Mouse (Mus musculus): Measurements from ENCODE around the gene Nat8. TPM values are rescaled to one million over a fixed set of nuclear protein-coding genes. Genes with fewer than 3 reads are reported as not detected.
"Not testable (repeated sequence)": the region's sequence is repeated elsewhere in the genome, so short reads cannot be mapped to it uniquely, and the experiment has no call there.

Nat8 gene
- polyA plus RNA-seq, 1 experiment, result not detected

DNA sequence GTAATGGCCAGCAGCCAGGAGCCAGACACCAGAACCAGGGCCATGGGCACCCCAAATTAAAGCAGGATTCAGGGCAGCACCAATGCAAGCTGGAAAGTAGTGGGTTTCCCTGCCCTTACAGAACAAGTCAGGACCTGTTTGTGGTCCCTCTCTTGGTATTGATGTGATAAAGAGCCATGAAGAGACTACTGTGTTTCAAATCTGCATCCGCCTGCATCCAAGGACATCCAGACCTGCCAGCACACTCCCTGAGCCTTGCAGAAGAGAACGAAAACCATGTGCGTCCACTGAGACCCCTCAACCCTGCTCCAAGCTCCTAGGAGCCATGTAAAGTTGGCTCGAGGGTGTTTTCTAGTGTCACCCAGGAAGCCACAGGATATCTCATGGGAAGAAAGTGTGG lies 16.3 kb upstream of the Nat8 start:
- Histone ChIP-seq H3K27ac (replicated peaks; ENCODE audit: low read depth, low read length) (no peak overlapping the region), H3K4me3 (ENCODE audit: insufficient read depth, low read depth, low read length) (no peak overlapping the region), H3K4me1 (ENCODE audit: control insufficient read depth, insufficient read depth, insufficient read length, low read length) (0 out of 2 replicates have a peak, but pooled peaks cover 2% of the 10 kb centered on the region)

DNA sequence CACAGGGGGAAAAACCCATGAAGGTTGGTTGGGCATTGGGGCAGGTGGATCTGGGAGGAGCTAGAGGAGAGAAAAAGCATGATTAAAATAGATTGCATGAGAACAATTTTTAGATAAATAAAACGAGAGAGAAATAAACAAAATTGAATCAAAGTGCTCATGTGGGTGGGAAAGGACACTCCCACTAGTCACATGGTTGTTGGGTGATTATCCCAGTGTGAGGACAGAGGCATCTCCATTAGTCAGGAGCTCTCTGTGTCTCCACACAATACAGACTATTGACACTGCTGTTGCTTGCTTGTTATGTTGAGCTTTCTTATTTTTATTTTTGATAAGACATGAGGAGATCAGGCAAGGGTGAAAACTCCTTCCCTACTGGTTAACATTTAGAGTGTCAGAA lies 15.0 kb upstream of the Nat8 start:
- Histone ChIP-seq H3K4me1 (ENCODE audit: control insufficient read depth, insufficient read depth, insufficient read length, low read length) (0 out of 2 replicates have a peak, but pooled peaks cover 2% of the 10 kb centered on the region), H3K4me3 (ENCODE audit: insufficient read depth, low read depth, low read length) (no peak overlapping the region), H3K27ac (replicated peaks; ENCODE audit: low read depth, low read length) (no peak overlapping the region)

DNA sequence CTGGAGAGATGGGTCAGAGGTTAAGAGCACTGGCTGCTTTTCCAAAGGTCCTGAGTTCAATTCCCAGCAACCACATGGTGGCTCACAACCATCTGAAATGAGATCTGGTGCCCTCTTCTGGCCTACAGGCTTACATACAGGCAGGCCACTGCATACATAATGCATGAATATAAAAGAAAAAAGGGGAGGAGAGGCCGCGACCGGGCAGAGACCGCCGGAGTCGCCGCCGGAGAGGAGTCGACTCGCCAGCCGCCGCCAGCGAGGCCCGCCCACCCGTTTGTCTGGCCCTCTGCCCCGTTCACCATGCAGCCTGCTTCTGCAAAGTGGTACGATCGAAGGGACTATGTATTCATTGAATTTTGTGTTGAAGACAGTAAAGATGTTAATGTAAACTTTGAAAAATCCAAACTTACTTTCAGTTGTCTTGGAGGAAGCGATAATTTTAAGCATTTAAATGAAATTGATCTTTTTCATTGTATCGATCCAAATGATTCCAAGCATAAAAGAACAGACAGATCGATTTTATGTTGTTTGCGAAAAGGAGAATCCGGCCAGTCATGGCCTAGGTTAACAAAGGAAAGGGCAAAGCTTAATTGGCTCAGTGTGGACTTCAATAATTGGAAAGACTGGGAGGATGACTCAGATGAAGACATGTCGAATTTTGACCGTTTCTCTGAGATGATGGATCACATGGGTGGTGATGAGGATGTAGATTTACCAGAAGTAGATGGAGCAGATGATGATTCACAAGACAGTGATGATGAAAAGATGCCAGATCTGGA lies 12.0 kb upstream of the Nat8 start:
- not testable (repeated sequence) for H3K27ac ChIP-seq (replicated peaks; ENCODE audit: low read depth, low read length); H3K4me1 ChIP-seq (ENCODE audit: control insufficient read depth, insufficient read depth, insufficient read length, low read length); H3K4me3 ChIP-seq (ENCODE audit: insufficient read depth, low read depth, low read length)

DNA sequence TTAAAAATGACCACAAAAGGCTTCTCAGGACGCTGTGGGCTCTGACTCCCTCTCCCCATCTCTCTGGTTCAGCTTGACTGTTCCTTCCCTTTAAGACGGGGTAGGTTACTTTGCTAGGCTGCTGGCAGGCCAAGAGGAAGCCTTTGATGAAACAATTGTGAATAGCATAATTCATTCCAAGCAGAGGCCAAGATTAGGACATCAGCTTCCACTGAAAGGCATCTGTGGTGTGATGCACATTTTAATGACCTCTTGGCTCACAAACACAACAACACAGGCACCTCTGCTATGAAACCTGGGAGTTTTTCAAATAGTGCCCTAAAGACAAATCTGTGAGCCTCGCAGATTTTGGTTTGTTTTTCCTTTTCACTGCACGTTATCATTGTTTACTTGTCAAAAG lies 8.1 kb upstream of the Nat8 start:
- no peak overlapping the region for H3K27ac ChIP-seq (replicated peaks; ENCODE audit: low read depth, low read length)
- no peak overlapping the region for H3K4me3 ChIP-seq (ENCODE audit: insufficient read depth, low read depth, low read length)
- no peaks in the 10 kb centered on the region for H3K4me1 ChIP-seq (ENCODE audit: control insufficient read depth, insufficient read depth, insufficient read length, low read length)

DNA sequence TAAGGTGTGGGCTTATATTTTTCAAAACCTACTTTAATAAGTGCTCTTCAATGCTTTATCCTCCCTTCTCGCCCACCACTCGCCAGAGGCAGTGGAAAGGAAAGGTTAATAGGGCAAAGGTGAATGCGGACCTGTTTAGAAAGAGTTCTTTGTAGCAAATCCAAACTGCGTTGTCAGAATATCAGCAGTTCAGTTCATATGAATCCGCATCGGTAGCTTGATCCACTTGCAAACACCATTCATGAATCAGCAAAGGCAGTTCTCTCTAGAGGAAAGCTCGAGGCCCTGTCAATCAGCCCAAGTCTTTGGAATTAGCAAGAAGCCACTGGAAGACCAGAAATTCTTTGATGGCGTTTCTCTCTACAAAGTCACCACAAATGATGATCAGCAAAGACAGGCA lies 6.8 kb upstream of the Nat8 start:
- Histone ChIP-seq H3K4me1 (ENCODE audit: control insufficient read depth, insufficient read depth, insufficient read length, low read length) (no peaks in the 10 kb centered on the region), H3K27ac (replicated peaks; ENCODE audit: low read depth, low read length) (no peak overlapping the region), H3K4me3 (ENCODE audit: insufficient read depth, low read depth, low read length) (no peak overlapping the region)

DNA sequence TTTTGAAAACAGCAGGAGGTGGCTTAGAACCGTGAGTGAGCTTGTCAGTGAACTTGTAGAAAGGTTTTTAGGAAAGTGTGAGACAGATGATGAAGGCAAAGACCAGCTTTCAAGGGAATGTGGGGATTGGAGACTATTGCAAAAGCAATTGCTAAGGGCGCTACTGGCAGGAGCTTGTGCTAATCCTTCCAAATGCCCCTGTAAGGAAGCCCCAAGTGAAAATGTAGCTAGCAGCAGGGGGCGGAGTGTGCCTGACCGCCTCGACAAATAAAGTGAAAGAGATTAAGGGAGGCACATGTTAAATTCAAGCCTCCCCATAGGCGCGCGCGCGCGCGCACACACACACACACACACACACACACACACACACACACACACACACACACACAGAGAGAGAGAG lies 5.4 kb upstream of the Nat8 start:
- not testable (repeated sequence) for H3K4me3 ChIP-seq (ENCODE audit: insufficient read depth, low read depth, low read length); H3K27ac ChIP-seq (replicated peaks; ENCODE audit: low read depth, low read length); H3K4me1 ChIP-seq (ENCODE audit: control insufficient read depth, insufficient read depth, insufficient read length, low read length)

DNA sequence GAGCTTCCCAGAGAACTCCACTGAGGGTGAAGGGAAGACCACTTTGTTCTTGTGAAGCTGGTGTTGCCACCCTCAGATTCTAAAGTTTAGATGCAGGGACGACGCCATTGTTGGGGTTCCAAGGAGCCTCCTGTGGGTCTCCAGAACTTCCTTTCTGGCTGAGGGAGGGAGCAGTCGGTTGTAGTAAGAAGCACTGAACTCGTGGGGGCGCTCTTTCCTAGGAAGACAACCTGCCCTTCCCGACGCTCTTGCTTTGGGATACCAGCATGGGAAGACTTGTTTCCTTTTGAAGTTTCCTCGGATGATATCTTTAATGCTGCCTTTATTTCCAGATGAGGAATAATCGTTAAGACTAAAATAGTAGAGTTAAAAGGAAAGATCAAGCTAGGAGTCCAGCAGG lies 4.9 kb upstream of the Nat8 start:
- not testable (repeated sequence) for H3K27ac ChIP-seq (replicated peaks; ENCODE audit: low read depth, low read length); H3K4me3 ChIP-seq (ENCODE audit: insufficient read depth, low read depth, low read length); H3K4me1 ChIP-seq (ENCODE audit: control insufficient read depth, insufficient read depth, insufficient read length, low read length)

DNA sequence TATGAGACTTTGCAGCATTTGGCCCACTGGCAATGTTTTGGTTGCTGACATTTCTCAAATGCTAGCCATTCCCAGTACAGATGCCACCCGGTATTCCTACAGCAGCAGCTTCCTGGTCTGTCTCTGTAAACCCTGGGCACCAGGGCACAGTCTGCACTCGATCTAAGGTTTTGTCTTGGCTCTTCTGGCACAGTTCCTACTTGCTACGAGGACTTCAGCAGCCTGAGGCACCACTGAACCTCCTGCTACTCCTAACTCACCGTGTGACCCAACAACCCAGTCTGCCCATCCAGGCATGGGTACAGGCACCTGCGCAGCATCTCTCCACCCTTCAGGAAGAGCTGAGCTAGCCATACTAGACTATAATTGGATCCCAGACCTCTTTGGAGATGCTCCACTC lies 4.2 kb upstream of the Nat8 start:
- H3K27ac ChIP-seq (replicated peaks; ENCODE audit: low read depth, low read length); H3K4me1 ChIP-seq (ENCODE audit: control insufficient read depth, insufficient read depth, insufficient read length, low read length); H3K4me3 ChIP-seq (ENCODE audit: insufficient read depth, low read depth, low read length): not testable (repeated sequence)

DNA sequence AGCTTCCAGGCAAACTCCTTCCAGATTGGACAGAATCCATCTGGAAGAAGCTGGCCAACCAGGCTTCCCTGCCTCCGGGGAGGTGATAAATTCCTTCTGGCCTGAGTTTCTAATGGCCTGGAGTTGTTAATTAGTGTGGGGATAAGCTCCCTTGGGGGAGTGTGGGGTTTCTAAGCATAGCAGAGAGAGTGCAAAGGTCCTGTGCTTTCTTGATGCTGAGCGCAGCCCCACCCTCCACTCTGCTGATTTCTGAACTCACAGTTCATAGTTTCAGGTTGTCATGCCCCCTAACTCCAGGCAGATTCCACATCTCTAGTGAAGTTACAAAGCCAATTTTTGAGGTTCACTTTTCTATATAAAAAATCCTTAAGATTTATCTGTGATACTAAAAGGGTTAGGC lies 3.2 kb upstream of the Nat8 start:
- H3K27ac ChIP-seq (replicated peaks; ENCODE audit: low read depth, low read length); H3K4me3 ChIP-seq (ENCODE audit: insufficient read depth, low read depth, low read length); H3K4me1 ChIP-seq (ENCODE audit: control insufficient read depth, insufficient read depth, insufficient read length, low read length): not testable (repeated sequence)

DNA sequence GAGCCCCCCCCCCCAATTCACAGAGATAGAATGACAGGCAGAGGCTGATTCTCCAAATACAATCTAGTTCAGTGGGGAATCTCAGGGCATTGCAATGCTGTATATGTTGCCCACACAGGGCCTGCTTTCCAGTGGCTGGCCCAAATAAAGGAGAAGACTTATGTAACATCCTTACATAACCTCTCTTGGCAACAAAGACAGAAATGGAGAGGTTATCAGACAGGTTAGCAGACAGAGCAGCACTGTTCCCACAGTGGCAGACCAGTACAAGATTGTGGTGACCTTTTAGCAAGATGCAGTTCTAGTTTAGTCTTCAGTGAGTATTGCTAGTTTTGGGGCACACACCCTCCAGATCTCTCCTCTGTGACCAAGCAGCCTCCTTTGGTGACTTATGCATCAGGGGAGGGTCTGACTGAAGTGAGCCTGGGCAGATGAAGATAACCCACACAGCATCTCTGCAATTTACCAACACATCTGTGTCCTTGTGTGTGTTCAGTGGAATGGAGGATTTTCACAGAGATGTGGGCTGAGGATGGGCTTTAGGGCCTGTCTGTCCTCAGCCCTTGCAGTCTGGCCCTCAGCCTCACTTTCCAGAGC lies 2.7 kb upstream of the Nat8 start:
- not testable (repeated sequence) for H3K4me3 ChIP-seq (ENCODE audit: insufficient read depth, low read depth, low read length); H3K4me1 ChIP-seq (ENCODE audit: control insufficient read depth, insufficient read depth, insufficient read length, low read length); H3K27ac ChIP-seq (replicated peaks; ENCODE audit: low read depth, low read length)

DNA sequence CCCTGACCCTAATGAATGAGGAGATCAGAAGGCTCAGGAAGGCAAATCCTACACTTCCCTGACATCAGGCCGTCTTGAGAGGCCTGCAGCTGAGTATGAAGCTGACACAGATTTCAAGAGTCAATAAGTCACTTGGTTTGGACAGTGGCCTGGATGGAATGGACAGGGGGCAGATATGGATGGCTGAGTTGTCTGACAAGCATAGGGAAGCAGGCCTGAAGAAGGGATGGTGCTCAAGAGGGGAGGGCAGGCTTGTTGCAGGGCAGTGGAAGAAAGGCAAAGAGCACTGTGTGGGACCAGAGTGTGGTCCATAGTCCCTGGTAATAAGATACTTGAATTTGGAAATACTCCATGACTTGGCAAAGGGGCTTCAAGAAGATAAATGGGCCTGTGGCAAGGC lies 2.4 kb downstream of the Nat8 start:
- Histone ChIP-seq H3K27ac (replicated peaks; ENCODE audit: low read depth, low read length) (no peak overlapping the region), H3K4me3 (ENCODE audit: insufficient read depth, low read depth, low read length) (no peak overlapping the region), H3K4me1 (ENCODE audit: control insufficient read depth, insufficient read depth, insufficient read length, low read length) (0 out of 2 replicates have a peak, but pooled peaks cover 3% of the 10 kb centered on the region)

DNA sequence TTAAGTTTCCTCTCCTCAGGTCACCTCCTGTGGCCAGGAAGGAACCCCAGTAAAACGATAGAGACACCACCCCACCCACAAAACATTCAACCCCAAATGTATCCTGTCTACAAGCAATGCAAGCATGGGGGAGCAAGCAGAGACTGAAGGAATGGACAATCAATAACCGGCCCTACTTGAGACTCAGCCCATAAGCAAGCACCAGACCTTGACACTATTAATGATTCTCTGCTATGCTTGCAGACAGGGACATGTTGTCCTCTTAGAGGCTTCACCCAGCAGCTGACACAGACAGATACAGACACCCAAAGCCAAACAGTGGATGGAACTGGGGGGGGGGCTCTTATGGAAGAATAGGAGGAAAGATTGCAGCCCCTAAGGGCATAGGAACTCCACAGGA lies 6.0 kb downstream of the Nat8 start:
- Histone ChIP-seq H3K27ac (replicated peaks; ENCODE audit: low read depth, low read length) (no peak overlapping the region), H3K4me3 (ENCODE audit: insufficient read depth, low read depth, low read length) (no peak overlapping the region), H3K4me1 (ENCODE audit: control insufficient read depth, insufficient read depth, insufficient read length, low read length) (no peaks in the 10 kb centered on the region)

DNA sequence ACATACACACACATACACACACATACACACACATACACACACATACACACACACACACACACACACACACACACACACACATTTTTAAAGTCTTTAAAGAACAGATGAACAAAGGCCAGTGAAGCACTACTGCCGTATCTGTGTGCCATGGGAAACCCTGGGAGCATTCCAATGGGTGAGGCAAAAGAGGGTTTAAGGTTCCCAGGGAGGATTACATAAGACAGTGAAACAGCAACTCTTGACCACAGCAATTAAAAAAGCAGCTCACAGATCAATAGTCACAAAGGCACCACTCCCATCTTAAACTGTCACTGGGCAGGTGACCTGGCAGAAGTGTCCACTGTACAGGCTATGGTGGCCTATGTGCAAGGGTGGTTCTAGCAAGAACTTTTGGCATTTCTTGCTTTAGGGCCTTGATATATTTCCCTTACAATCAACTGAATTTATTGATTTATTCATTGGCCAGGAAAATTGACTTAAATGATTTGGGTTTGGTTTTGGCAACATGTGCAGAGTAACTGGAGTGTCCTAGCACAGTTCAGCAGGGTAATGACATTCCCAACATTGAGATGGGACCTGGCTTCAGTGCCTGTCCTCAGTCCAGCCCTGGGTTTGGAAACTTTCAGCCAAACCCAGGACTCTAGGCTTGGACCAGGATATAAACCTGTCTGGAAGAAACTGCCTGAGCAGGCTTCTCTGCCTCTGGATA lies 8.3 kb downstream of the Nat8 start:
- no peak overlapping the region for H3K4me3 ChIP-seq (ENCODE audit: insufficient read depth, low read depth, low read length)
- H3K4me1 ChIP-seq (ENCODE audit: control insufficient read depth, insufficient read depth, insufficient read length, low read length), result no peaks in the 10 kb centered on the region
- H3K27ac ChIP-seq (replicated peaks; ENCODE audit: low read depth, low read length), result no peak overlapping the region

DNA sequence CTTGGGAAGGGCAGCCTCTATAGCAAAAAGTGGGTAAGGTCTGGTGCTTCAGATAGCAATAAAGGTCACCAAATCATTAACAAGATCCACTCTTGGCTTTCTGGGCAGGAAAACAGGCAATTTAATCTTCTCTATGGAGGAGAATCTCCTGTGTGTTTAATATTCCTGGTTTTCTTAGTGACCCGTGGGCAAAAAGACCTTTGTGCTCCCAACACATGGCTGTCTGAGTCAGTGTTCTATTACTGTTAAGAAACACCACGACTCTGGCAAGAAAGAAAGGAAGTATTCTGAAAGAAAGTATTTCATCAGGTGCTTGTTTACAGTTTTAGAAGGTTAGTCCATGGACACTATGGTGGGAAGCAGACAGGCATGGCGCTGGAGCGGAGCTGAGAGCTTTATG lies 9.6 kb downstream of the Nat8 start:
- no peaks in the 10 kb centered on the region for H3K4me1 ChIP-seq (ENCODE audit: control insufficient read depth, insufficient read depth, insufficient read length, low read length)
- H3K27ac ChIP-seq (replicated peaks; ENCODE audit: low read depth, low read length), result no peak overlapping the region
- no peak overlapping the region for H3K4me3 ChIP-seq (ENCODE audit: insufficient read depth, low read depth, low read length)

DNA sequence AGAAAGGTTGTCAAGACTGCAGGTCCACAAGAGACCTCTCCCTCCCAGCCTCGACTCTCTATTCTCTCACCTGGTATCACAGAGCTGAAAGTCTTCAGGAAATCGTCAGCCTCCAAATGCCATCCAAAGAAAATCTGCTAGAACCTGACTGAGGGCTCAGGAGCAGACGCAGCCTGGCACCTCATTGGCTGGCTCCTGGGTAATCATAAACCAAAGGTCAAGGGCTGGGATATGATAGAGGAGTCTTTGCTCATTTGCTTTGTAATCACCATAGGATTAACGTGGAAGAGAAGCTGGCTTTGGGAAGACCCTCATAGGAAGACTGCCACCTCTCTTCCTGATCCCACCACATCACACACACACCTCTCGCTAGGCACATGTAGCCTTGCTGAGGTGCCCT lies 11.0 kb downstream of the Nat8 start, which contains the start of the genes Nat8f6 and Nat8f5:
Nat8f6 (minus strand) TSS at position 118 of the 400 bp plus-strand sequence.
Nat8f5 (minus strand) TSS at position 136 of the 400 bp plus-strand sequence.
- H3K4me1 ChIP-seq (ENCODE audit: control insufficient read depth, insufficient read depth, insufficient read length, low read length), result no peaks in the 10 kb centered on the region
- H3K4me3 ChIP-seq (ENCODE audit: insufficient read depth, low read depth, low read length), result no peak within 1 kb of the TSS
- H3K27ac ChIP-seq (replicated peaks; ENCODE audit: low read depth, low read length), result no peak within 1 kb of the TSS
